Mouse (Mus musculus) G1E (cell line): ENCODE measurements around the gene Hnrnpf. TPM values are rescaled to one million over a fixed set of nuclear protein-coding genes. Genes with fewer than 3 reads are reported as not detected.

ENCODE experiments used
- ATAC-seq: 2 replicates; pipeline ENCODE4 v1.8.0; 2016; ENCODE audit warnings: mild to moderate bottlenecking; ENCODE audit not compliant: insufficient number of reproducible peaks, poor library complexity, low FRiP score, severe bottlenecking; ENCODE audit errors: extremely low read depth
- DNase-seq: peaks from one replicate; pipeline ENCODE4 v3.0.0; 2012; ENCODE audit warnings: low spot score
- H3K27me3 ChIP-seq: 2 replicates; pipeline ENCODE4 v1.6.1; 2012; ENCODE audit warnings: mild to moderate bottlenecking, low read length, inconsistent platforms; ENCODE audit not compliant: insufficient read depth
- H3K36me3 ChIP-seq: replicated peaks from 2 replicates; pipeline ENCODE3; 2012; ENCODE audit warnings: mild to moderate bottlenecking, inconsistent platforms
- H3K4me1 ChIP-seq: 2 replicates; pipeline ENCODE4 v1.6.1; 2012; ENCODE audit warnings: low read depth, low read length, inconsistent platforms, mixed read lengths; ENCODE audit not compliant: insufficient read depth
- H3K4me3 ChIP-seq: 2 replicates; pipeline ENCODE4 v1.5.1; 2012; ENCODE audit warnings: low read depth, mild to moderate bottlenecking, inconsistent platforms, low read length, moderate library complexity, mixed read lengths
- H3K9me3 ChIP-seq: replicated peaks from 2 replicates; pipeline ENCODE4 v1.6.1; 2012; ENCODE audit warnings: inconsistent platforms
- CTCF ChIP-seq: IDR thresholded peaks from 2 replicates; pipeline ENCODE4 v1.5.1; 2012; ENCODE audit warnings: low read depth, low read length, inconsistent platforms, mixed read lengths
- GATA1 ChIP-seq: IDR thresholded peaks from 2 replicates; pipeline ENCODE4 v1.6.1; 2012; ENCODE audit warnings: borderline replicate concordance, low read length, inconsistent platforms, mixed read lengths
- GATA2 ChIP-seq: IDR thresholded peaks from 2 replicates; pipeline ENCODE4 v1.6.1; 2012; ENCODE audit warnings: low read depth, low read length, inconsistent platforms, borderline replicate concordance
- POLR2AphosphoS5 ChIP-seq: IDR thresholded peaks from 2 replicates; pipeline ENCODE4 v1.6.1; 2012; ENCODE audit warnings: low read depth, low read length, inconsistent platforms; ENCODE audit not compliant: insufficient replicate concordance
- TAL1 ChIP-seq: conservative IDR thresholded peaks from 2 replicates; pipeline ENCODE4 v1.6.1; 2012; ENCODE audit warnings: low read depth, low read length, inconsistent platforms, mixed read lengths
- polyA plus RNA-seq: library from polyadenylated mRNA; stranded (reverse); fragments of >175 nt; gene quantifications from 2 replicates; pipeline ENCODE4 v1.2.3, GENCODE M21; 2012
- total RNA-seq, 2 experiments: library from RNA; stranded (forward) in 1 of 2; stranded (reverse) in 1 of 2; fragments of 200-1000 nt in 1 of 2; fragments of >200 nt in 1 of 2; fragmentation: Nextera tagmentation in 1 of 2; gene quantifications; 2 replicates each; pipeline ENCODE4 v1.2.3; 2014 to 2017

Gene Hnrnpf
- total and polyA plus RNA-seq, 3 experiments, result 204 to 1,876 (median 483) TPM

GRCm38 (mm10) chr6:117902556-117902955 is 2.4 kb downstream of the Hnrnpf start:
- no peak for TF ChIP-seq POLR2AphosphoS5
- no peak for TF ChIP-seq TAL1
- TF ChIP-seq GATA1, result no peak
- no peak for TF ChIP-seq GATA2
- no peak for TF ChIP-seq CTCF
- H3K9me3 ChIP-seq, result no peaks in the 10 kb centered on the region
- ATAC-seq, result no peak
- DNase-seq, result no peak
- H3K4me3 ChIP-seq, result no peak overlapping the region; the same call in 1 of the 2 replicates
- H3K4me1 ChIP-seq, result peaks cover 43% of the 10 kb centered on the region
- no peaks in the 10 kb centered on the region for H3K27me3 ChIP-seq
- H3K36me3 ChIP-seq, result no peaks in the 10 kb centered on the region

GRCm38 (mm10) chr6:117903836-117904235 is 3.7 kb downstream of the Hnrnpf start:
- H3K27me3 ChIP-seq, result no peaks in the 10 kb centered on the region
- TF ChIP-seq POLR2AphosphoS5 (no peak), CTCF (no peak), GATA2 (no peak), GATA1 (no peak), TAL1 (no peak)
- ATAC-seq, result no peak
- peaks cover 43% of the 10 kb centered on the region for H3K4me1 ChIP-seq
- H3K36me3 ChIP-seq, result peaks cover 10% of the 10 kb centered on the region
- DNase-seq, result no peak
- H3K4me3 ChIP-seq, result no peak overlapping the region
- H3K9me3 ChIP-seq, result no peaks in the 10 kb centered on the region

GRCm38 (mm10) chr6:117905260-117905930 is 5.3 kb downstream of the Hnrnpf start:
- H3K27me3 ChIP-seq, result no peaks in the 10 kb centered on the region
- DNase-seq (no peak), ATAC-seq (no peak)
- H3K4me1 ChIP-seq, result peaks cover 49% of the 10 kb centered on the region
- H3K36me3 ChIP-seq, result peaks cover 20% of the 10 kb centered on the region
- no peak for TF ChIP-seq POLR2AphosphoS5
- no peak for TF ChIP-seq TAL1
- TF ChIP-seq CTCF, result no peak
- TF ChIP-seq GATA1, result no peak
- TF ChIP-seq GATA2, result no peak
- no peaks in the 10 kb centered on the region for H3K9me3 ChIP-seq
- peak overlapping the region; percentile 95; the same call in 1 of the 2 replicates for H3K4me3 ChIP-seq

GRCm38 (mm10) chr6:117906015-117906531 is 5.9 kb downstream of the Hnrnpf start:
- H3K4me1 ChIP-seq, result peaks cover 46% of the 10 kb centered on the region

GRCm38 (mm10) chr6:117906590-117907271 is 6.6 kb downstream of the Hnrnpf start:
- peaks cover 23% of the 10 kb centered on the region for H3K36me3 ChIP-seq
- ATAC-seq (peak; percentile 86), DNase-seq (peak; percentile 94)
- no peaks in the 10 kb centered on the region for H3K9me3 ChIP-seq
- H3K4me1 ChIP-seq, result peaks cover 46% of the 10 kb centered on the region
- no peak for TF ChIP-seq TAL1
- no peak for TF ChIP-seq POLR2AphosphoS5
- TF ChIP-seq CTCF, result no peak
- TF ChIP-seq GATA2, result no peak
- TF ChIP-seq GATA1, result no peak
- H3K27me3 ChIP-seq, result no peaks in the 10 kb centered on the region
- peak overlapping the region; percentile 95 for H3K4me3 ChIP-seq

More at GRCm38 (mm10) chr6:117906015-117906531, 5.9 kb downstream of the Hnrnpf start:
- Histone ChIP-seq H3K9me3 (no peaks in the 10 kb centered on the region), H3K36me3 (peaks cover 23% of the 10 kb centered on the region), H3K27me3 (no peaks in the 10 kb centered on the region), H3K4me3 (peak overlapping the region; percentile 95)
- ATAC-seq, result no peak
- TF ChIP-seq CTCF (no peak), POLR2AphosphoS5 (no peak), GATA2 (no peak), TAL1 (no peak), GATA1 (no peak)
- DNase-seq, result no peak
